Mouse (Mus musculus): ENCODE measurements around the gene Mboat1. TPM values are rescaled to one million over a fixed set of nuclear protein-coding genes. Genes with fewer than 3 reads are reported as not detected.

Mboat1 gene
- polyA plus RNA-seq, 1 experiment = 2.9 TPM

DNA sequence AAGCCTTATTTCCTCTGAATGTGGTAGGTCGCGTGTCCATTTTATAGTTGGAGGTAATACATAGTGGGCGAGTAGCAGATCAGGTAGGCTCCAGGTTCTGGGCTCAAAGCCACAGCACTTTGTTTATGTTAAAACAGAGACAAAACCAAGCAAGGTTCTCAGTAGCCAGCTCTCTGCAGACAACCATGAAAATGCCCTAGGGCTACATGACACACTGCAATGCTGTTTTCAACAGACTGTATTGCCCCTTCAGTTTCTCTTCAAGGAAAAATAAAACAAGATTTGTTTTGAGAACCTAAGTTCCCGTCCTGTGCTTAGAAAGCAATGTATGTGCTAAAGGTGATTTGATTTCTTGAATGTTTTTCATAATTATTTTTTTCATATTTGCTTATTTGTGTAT, 31.2 kb downstream of the Mboat1 start:
- Histone ChIP-seq H3K27ac (ENCODE audit: control insufficient read depth, insufficient read depth, low read depth, low read length, poor library complexity) (no peak overlapping the region), H3K4me3 (replicated peaks; ENCODE audit: control insufficient read depth, low read depth, low read length) (no peak overlapping the region), H3K4me1 (ENCODE audit: control insufficient read depth, insufficient read depth, low read length) (no peaks in the 10 kb centered on the region)
- TF ChIP-seq CTCF (IDR thresholded peaks at IDR 0.05; ENCODE audit: control insufficient read depth, insufficient read depth, low read length) (no peak), POLR2A (IDR thresholded peaks at IDR 0.05; ENCODE audit: borderline replicate concordance, control insufficient read depth, low read depth, low read length) (no peak)
- 77% methylated on average over 4 of the region's 4 CpGs for WGBS

DNA sequence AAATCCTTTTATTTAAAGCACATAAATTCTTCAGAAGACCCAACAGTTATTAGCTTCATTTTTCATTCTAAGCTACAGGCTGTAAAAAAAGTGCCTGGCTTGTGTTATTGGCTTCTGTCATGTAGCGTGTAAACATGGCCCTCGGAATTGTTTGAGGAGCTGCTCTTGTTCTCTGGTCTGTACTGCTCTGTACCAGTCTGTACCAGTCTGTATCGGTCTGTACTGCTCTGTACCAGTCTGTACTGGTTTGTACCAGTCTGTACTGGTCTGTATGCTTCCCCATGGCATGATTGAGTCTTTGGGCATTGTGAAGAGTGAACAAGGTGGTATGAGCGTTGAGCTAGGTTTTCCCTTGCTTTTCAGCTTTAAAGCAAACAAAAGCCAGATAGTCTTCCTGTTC, 32.5 kb downstream of the Mboat1 start:
- Histone ChIP-seq H3K4me3 (replicated peaks; ENCODE audit: control insufficient read depth, low read depth, low read length) (no peak overlapping the region), H3K27ac (ENCODE audit: control insufficient read depth, insufficient read depth, low read depth, low read length, poor library complexity) (no peak overlapping the region), H3K4me1 (ENCODE audit: control insufficient read depth, insufficient read depth, low read length) (no peaks in the 10 kb centered on the region)
- WGBS = 82% methylated on average over 4 of the region's 4 CpGs
- TF ChIP-seq POLR2A (IDR thresholded peaks at IDR 0.05; ENCODE audit: borderline replicate concordance, control insufficient read depth, low read depth, low read length) (no peak), CTCF (IDR thresholded peaks at IDR 0.05; ENCODE audit: control insufficient read depth, insufficient read depth, low read length) (no peak)

DNA sequence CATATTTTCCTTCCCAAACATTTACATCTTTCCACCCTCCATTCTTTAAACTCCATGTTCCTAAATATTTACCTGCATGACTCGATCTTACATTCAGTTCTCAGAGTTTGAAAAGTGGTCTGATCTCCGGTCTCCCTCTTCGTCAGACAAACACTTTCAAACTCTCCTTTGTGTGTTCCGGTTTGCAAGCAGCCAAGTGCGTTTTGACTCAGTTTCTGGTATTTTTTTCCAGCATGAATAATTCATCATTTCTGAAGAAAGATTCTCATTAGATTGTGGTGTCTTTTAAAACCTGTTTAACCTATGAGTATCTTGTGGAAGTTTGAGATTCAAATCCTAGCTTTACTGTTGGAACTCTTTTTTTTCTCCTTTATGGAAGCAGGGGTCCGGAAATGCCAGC, 33.8 kb downstream of the Mboat1 start:
- WGBS = 84% methylated on average over 6 of the region's 6 CpGs
- TF ChIP-seq CTCF (IDR thresholded peaks at IDR 0.05; ENCODE audit: control insufficient read depth, insufficient read depth, low read length) (no peak), POLR2A (IDR thresholded peaks at IDR 0.05; ENCODE audit: borderline replicate concordance, control insufficient read depth, low read depth, low read length) (no peak)
- Histone ChIP-seq H3K4me3 (replicated peaks; ENCODE audit: control insufficient read depth, low read depth, low read length) (no peak overlapping the region), H3K4me1 (ENCODE audit: control insufficient read depth, insufficient read depth, low read length) (no peaks in the 10 kb centered on the region), H3K27ac (ENCODE audit: control insufficient read depth, insufficient read depth, low read depth, low read length, poor library complexity) (no peak overlapping the region)

DNA sequence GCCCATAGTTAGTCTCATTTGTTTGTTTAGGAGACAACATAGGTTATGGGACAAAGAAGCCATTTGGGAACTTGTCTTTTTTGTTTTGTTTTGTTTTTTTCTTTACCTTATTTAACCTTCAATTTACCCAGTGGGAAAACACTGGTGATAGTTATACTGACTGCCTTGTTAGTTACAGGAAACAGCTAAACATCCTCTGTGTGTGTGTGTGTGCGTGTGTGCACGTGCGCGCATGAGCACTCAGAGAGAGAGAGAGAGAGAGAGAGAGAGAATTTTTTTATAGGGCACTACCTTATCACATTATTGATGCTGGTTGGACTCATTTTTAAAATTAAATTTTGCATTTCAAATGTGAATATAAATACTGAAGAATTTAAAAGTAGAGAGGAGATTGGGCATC, 38.3 kb downstream of the Mboat1 start:
- WGBS = 67% methylated on average over 4 of the region's 4 CpGs
- Histone ChIP-seq H3K27ac (ENCODE audit: control insufficient read depth, insufficient read depth, low read depth, low read length, poor library complexity) (no peak overlapping the region), H3K4me1 (ENCODE audit: control insufficient read depth, insufficient read depth, low read length) (no peaks in the 10 kb centered on the region; the same call in 1 of the 2 replicates), H3K4me3 (replicated peaks; ENCODE audit: control insufficient read depth, low read depth, low read length) (no peak overlapping the region)
- TF ChIP-seq CTCF (IDR thresholded peaks at IDR 0.05; ENCODE audit: control insufficient read depth, insufficient read depth, low read length) (no peak), POLR2A (IDR thresholded peaks at IDR 0.05; ENCODE audit: borderline replicate concordance, control insufficient read depth, low read depth, low read length) (no peak)

DNA sequence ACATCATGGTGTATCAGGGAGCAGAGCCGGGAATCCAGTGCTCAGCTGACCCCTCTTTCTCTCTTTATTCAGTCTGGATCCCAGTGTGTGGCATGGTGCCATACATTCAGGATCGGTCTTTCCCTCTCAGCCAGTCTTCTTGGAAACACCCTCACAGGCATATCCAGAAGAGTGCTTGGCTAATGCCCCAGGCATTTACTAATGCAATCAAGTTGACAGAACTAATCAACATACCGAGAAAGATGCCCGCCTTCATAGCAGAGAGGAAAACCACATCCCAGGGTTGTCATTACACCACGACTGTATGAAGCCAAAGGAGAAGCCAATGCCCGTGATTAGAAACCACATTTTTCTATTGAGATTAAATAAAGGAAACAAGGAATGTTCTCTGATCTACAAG, 41.1 kb downstream of the Mboat1 start:
- Histone ChIP-seq H3K4me1 (ENCODE audit: control insufficient read depth, insufficient read depth, low read length) (no peaks in the 10 kb centered on the region; the same call in 1 of the 2 replicates), H3K27ac (ENCODE audit: control insufficient read depth, insufficient read depth, low read depth, low read length, poor library complexity) (no peak overlapping the region), H3K4me3 (replicated peaks; ENCODE audit: control insufficient read depth, low read depth, low read length) (no peak overlapping the region)
- TF ChIP-seq CTCF (IDR thresholded peaks at IDR 0.05; ENCODE audit: control insufficient read depth, insufficient read depth, low read length) = no peak
- whole genome bisulfite sequencing = 31% methylated on average over 6 of the region's 6 CpGs

DNA sequence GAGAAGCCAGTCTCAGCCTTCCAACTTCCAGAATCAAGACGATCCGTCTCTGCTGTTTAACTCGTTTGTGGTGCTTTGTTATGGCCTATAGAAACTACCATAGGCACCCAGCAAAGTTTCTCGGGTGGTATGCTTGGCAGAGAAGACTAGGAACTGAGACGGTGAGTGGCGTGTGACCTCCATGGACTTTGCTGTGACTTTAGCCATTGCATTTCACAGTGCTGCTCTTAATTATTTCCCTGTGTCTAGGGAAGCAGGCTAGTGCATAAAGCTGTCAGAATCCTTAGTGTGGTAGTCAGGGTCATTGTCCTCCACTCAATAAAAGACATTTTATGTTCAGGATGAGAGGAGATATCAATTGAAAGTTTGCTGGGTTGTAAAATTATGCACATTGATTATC, 49.3 kb downstream of the Mboat1 start:
- H3K4me3 ChIP-seq (replicated peaks; ENCODE audit: control insufficient read depth, low read depth, low read length) = no peak overlapping the region
- H3K27ac ChIP-seq (ENCODE audit: control insufficient read depth, insufficient read depth, low read depth, low read length, poor library complexity) = no peak overlapping the region
- H3K4me1 ChIP-seq (ENCODE audit: control insufficient read depth, insufficient read depth, low read length) = no peaks in the 10 kb centered on the region
- no peak for TF ChIP-seq CTCF (IDR thresholded peaks at IDR 0.05; ENCODE audit: control insufficient read depth, insufficient read depth, low read length)
- TF ChIP-seq POLR2A (IDR thresholded peaks at IDR 0.05; ENCODE audit: borderline replicate concordance, control insufficient read depth, low read depth, low read length) = no peak
- 81% methylated on average over 6 of the region's 6 CpGs for WGBS

DNA sequence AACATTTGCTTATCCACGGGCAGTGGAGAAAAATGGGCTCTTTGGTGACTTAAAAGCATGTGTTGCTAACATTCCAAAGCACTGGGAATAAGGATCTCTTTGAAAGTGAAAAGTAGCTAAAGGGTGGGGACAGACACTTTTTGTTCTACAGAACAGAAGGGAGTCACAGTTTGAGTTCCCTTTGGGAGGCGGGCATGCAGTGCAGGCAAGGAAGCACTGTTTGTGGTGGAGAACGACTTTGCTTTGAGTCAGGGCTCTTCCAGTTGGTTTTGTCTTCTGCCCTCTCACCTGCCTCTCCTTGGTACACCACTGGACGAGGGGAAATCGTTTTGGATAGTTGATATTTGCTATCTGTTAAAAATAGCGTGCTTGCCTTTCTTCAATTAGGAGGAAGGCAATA, 49.7 kb downstream of the Mboat1 start:
- no peaks in the 10 kb centered on the region for H3K4me1 ChIP-seq (ENCODE audit: control insufficient read depth, insufficient read depth, low read length)
- no peak for TF ChIP-seq CTCF (IDR thresholded peaks at IDR 0.05; ENCODE audit: control insufficient read depth, insufficient read depth, low read length)
- no peak for TF ChIP-seq POLR2A (IDR thresholded peaks at IDR 0.05; ENCODE audit: borderline replicate concordance, control insufficient read depth, low read depth, low read length)
- 68% methylated on average over 6 of the region's 6 CpGs for WGBS
- H3K27ac ChIP-seq (ENCODE audit: control insufficient read depth, insufficient read depth, low read depth, low read length, poor library complexity) = no peak overlapping the region
- no peak overlapping the region for H3K4me3 ChIP-seq (replicated peaks; ENCODE audit: control insufficient read depth, low read depth, low read length)

DNA sequence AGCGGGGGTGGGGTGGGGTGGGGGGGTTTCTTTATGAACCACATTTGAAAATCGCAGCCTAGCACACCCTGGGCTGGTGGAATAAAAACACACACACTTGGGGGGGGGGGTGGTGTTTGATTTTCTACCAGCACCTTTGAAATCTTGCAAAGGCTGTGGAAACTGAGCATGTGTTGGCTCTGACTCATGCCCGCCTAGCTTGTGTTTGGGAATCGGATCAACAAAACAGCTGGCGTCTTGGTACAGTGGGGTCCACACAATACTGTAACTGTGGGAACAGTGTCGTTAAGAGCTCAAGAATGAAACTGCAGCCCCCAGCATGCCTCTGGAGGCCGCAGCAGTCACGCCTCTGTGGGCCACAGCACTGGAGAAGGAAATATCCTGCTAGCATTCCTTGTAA, 50.2 kb downstream of the Mboat1 start:
- no peak overlapping the region for H3K27ac ChIP-seq (ENCODE audit: control insufficient read depth, insufficient read depth, low read depth, low read length, poor library complexity)
- no peak for TF ChIP-seq POLR2A (IDR thresholded peaks at IDR 0.05; ENCODE audit: borderline replicate concordance, control insufficient read depth, low read depth, low read length)
- WGBS = 83% methylated on average over 8 of the region's 8 CpGs
- H3K4me1 ChIP-seq (ENCODE audit: control insufficient read depth, insufficient read depth, low read length) = no peaks in the 10 kb centered on the region
- no peak overlapping the region for H3K4me3 ChIP-seq (replicated peaks; ENCODE audit: control insufficient read depth, low read depth, low read length)

DNA sequence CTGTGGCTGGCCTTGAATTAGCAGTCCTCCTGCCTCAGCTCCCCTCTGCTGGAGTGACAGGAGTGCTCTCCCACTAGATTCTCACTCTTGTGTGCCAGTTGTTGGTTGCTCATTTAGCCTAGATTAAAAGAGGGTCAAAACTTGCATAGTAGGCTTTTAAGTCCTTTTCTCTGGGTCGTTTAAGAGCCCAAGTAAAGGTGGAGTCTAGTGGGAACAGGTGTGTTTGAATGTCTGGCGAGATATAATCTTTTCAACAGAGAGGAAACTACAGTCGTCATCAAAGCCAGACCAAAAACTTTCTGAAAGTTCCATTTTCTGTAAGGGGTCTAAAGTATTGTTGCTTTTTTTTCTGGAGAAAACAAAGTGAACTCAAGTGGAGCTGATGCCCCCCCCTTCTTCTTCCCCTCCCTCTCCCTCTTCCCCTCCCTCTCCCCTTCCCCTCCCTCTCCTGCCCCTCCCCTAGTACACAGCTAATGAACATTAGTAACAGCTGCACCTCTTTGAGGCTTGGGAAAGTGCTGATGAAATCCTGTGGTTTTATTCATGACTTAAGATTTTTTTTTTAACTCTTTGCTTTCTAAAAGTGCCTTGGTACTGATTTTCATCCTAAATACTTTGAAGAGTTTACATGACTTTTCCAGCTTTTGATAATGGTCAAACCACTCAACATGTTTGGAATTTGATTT, 55.9 kb downstream of the Mboat1 start:
- peaks cover 2% of the 10 kb centered on the region; the same call in 1 of the 2 replicates for H3K4me1 ChIP-seq (ENCODE audit: control insufficient read depth, insufficient read depth, low read length)
- TF ChIP-seq CTCF (IDR thresholded peaks at IDR 0.05; ENCODE audit: control insufficient read depth, insufficient read depth, low read length) (no peak), POLR2A (IDR thresholded peaks at IDR 0.05; ENCODE audit: borderline replicate concordance, control insufficient read depth, low read depth, low read length) (no peak)
- no peak overlapping the region for H3K27ac ChIP-seq (ENCODE audit: control insufficient read depth, insufficient read depth, low read depth, low read length, poor library complexity)
- H3K4me3 ChIP-seq (replicated peaks; ENCODE audit: control insufficient read depth, low read depth, low read length) = no peak overlapping the region
- 1% methylated on average over 3 of the region's 3 CpGs for WGBS

All from bone marrow, adult 2 months (tissue).